Mouse (Mus musculus) T-cell, adult 2 months (primary cell): ENCODE measurements around the gene Gm20479.
A peak's percentile ranks its signal among the peaks of the same experiment; 100 is the strongest.

ENCODE experiments used
- DNase-seq: peaks from one replicate; pipeline ENCODE4 v3.0.0; 2022; ENCODE audit warnings: low spot score

Gm20479 gene

GRCm38 (mm10) chr7:27333316-27333941, 23.8 kb downstream of the Gm20479 start:
- DNase-seq = no peak

DNA sequence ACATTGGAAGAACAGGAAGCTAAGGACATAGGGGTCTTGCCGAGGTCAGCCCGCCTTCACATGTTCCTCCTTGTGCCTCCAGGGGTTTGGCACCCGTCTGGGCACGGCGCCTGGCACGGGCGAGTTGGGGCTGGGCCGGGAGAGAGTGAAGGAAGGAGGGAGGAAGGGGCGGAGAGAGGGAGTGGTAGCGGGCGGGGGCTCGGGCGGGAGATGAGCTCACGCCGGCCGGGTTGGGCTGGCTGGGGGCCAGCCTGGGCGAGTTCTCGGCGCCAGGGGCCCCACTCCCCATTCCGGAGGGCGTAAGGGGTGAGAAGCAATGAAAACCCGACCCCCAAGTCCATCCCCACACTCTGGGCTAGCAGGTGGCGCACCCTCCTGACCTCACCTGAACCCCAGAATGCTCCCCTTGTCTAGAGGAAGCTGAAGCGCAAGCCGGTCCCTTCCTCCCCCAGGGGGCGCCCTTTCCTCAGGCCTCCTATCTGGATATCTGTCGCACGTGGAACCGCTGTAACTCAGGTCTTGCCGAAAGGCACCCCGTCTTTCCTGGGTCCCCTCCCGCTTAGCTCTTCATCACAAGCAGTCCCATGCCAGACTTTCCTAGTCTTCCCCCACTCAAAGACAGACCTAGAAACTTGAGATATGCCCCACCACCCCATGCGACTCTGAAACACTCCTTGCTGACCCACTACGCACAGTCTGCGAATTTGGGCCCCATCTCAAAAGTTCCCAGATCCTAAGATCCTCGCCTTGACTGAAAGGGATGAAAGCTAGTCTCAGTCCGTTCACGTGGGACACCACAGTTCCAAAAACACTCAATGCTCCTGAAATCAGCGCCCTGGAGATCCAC, 24.6 kb downstream of the Gm20479 start:
- peak; percentile 85 for DNase-seq

GRCm38 (mm10) chr7:27331854-27332253, 25.4 kb downstream of the Gm20479 start:
- no peak for DNase-seq

DNA sequence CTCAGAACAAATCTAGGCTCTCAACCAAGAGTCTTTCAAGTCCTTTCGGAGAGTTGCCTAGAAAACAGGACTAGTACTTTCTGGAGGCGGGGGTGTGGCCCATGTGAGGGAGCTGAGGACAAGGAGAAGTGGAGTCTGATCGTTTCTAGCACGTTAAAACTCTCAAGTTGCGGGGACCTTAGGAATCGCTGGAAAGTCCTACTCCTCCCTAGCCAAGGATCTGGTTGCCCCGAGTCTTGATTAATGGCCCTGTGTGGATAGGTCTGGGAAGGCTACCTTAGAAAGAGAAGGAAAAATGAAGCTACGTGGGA, 25.7 kb downstream of the Gm20479 start:
- no peak for DNase-seq

- DNase-seq = peak; percentile 79
These were observed 26.3 kb downstream of the Gm20479 start for GRCm38 (mm10) chr7:27330709-27331540.

- DNase-seq = no peak
These were observed 27.2 kb downstream of the Gm20479 start for GRCm38 (mm10) chr7:27329981-27330380.

DNA sequence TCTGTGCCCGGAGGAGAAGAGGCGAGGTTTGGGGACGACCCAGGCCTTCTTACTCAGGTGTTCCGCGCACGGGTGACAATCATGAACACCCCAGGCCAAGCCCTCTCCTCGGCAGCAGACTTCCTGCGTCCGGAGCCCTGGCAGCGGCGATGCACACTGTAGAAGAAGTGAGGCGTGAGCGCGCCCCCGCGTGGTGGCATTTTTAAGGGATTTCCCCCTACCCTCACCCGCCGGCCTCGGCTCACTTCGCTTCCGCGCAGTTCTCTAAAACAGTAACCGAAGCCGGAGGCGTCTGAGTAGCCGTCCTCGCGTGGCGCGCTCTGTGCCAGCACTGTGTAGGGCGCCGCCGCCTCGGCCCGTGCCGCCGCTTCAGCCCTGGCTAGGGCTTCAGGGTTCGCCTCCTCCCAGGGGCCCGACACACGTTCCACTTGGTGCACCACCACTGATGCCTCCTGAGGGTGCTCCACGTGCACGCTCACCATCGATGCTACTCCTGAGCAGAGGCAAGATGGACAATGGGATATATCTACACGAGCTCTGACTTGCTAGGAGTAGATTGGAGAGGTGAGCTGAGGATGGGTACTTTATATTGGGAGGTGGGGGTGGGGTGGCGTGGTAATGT, 27.8 kb downstream of the Gm20479 start:
- DNase-seq = peak; percentile 81

- no peak for DNase-seq
These were observed 28.6 kb downstream of the Gm20479 start for GRCm38 (mm10) chr7:27328648-27329047.

GRCm38 (mm10) chr7:27328161-27328560, 29.1 kb downstream of the Gm20479 start:
- DNase-seq = no peak

- DNase-seq = no peak
These were observed 29.7 kb downstream of the Gm20479 start for GRCm38 (mm10) chr7:27327500-27327899.

- DNase-seq = no peak
These were observed 30.9 kb downstream of the Gm20479 start for GRCm38 (mm10) chr7:27326101-27326880.

- no peak for DNase-seq
These were observed 31.5 kb downstream of the Gm20479 start for GRCm38 (mm10) chr7:27325697-27326096.

- DNase-seq = no peak
These were observed 32.3 kb downstream of the Gm20479 start for GRCm38 (mm10) chr7:27324928-27325327.

DNA sequence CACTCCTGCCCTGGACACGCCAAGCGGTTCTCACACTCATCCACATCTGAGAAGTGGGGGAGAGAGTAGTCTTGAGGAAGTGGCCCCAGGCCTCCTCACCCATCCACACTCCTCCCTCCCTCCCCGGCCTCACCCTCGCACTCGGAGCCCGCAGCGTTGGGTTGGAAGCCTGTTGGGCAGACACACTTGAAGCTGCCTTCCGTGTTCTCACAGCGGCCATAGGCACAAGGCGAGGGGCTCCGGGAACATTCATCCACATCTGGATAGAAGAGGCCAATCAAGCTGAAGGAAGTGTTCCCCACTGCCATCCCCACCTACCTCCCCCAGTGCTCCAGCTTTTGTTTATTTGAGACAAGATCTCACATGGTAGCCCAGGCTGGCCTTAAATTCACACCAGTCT, 33.1 kb downstream of the Gm20479 start:
- no peak for DNase-seq

DNA sequence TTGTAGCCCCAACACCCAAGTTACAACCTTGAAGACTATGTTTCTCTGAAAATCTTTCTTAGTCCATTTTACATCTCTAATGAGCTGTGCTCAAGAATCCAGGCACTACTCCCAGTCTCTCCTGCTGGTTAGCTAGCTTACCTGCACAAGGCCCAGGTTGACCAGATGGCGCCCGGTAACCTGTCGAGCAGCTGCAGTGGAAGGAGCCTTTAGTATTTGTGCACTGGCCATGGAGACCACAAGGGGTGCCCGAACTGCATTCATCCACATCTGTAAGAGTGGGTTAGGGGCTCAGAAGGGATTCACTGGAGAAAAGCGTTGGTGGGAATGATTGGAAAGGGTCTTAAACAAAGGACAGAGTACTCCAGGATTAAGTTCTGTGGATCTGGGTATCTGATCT, 34.2 kb downstream of the Gm20479 start:
- DNase-seq = no peak

- no peak for DNase-seq
These were observed 34.9 kb downstream of the Gm20479 start for GRCm38 (mm10) chr7:27322291-27322690.

GRCm38 (mm10) chr7:27319411-27319810, 37.8 kb downstream of the Gm20479 start:
- DNase-seq = no peak

DNA sequence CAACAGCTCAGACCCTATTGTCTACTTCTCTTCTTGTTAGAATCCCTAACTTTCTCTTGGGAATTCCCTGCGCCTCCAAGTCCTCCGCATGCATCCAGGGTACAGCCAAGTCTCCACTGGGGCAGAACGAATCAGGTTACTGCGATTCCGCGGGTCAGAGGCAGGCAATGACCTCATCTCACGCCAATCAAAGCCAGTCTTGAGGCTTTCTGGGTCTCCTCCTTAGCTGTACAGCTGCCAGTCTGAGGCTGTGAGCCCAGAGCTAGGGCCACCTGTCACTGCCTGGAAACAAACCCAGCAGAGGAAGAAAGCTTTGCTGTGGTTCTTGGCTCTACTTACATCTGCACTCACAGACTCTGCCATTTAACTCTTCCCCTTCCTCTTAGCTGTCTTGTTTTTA, 41.3 kb downstream of the Gm20479 start:
- DNase-seq = no peak

DNA sequence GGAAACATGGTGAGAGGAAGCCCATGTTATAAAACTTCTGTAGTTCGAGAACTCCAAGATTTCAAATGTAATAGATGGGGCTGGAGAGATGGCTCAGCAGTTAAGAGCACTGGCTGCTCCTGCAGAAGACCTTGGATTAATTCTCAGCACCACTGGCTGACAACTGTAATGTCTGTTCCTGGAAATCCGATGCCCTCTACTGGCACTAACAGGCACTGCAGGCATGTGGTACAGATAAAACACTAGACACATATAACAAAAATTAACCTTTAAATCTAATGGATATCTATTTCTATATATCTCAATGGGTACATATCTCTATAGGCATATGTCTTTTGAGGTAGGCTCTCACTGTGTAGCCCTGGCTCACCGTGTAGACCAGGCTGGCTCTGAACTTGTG, 42.8 kb downstream of the Gm20479 start:
- DNase-seq = no peak

DNA sequence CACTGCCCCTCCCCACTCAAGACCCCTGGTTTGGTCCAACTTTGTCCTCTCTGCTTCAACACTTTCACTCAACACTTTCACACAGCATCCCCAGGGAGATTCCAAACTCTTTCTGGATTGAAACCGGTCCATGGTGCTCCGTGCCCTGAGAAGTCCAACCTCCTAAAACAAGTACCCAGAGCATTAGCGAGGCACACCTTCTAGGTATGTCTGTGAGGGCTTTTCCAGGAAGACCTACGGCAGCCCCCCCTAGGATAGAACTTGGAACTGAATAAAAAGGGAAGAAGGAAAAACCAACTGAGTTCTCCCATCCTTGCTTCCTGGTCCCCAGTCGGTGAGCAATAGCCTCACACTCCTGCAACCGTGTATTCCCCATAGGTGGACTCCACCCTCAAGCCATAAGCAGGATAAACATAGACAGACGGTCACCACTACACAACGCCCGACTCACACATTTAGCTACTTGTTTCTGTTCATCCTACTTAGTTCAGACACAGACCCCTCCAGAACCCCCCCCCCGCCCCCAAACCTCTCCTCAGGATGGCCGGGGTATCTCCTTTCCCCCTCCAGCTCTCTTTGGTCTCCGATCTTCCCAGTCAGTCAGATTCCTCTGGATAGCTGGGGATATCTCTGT, 45.5 kb downstream of the Gm20479 start:
- no peak for DNase-seq

DNA sequence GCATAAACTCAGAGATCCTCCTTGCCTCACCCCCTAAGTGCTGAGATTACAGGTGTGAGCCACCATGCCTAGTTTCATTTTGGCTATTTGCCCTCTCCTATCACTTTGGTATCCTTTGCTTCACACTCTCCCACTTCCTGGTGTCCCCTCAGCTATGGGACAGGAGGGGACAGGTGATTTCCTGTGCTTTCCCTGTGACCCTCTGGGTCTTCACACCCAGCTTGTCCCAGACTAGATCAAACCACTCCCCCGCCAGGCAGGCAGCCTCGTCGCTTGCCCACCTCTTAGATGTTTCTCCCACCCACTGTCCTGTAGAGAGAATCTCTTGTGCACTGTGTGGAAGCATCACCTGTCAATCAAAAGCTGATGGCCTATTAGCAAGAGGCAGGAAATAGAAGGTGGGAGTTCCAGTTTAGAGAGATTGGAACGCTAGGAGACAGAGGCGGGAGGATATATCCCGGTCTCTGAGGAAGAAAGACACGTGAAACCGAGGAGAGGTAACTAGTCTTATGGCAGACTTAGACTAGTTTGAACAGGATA, 46.2 kb downstream of the Gm20479 start:
- no peak for DNase-seq
